Mouse (Mus musculus) heart, adult 10 weeks (tissue): ENCODE measurements around the gene Exoc6. TPM values are rescaled to one million over a fixed set of nuclear protein-coding genes. Genes with fewer than 3 reads are reported as not detected.

Experiments
- polyA plus RNA-seq: library from polyadenylated mRNA; stranded (reverse); fragments of 350-450 nt; fragmentation: Illumina TruSeq; extraction: RNeasy Lipid Tissue Mini Kit (QIAGEN cat#74804); gene quantifications from one replicate; pipeline ENCODE4 v1.2.3, GENCODE M21; 2014; ENCODE audit warnings: low read depth, low replicate concordance

Gene Exoc6
- 26.8 TPM for polyA plus RNA-seq

GRCm38 (mm10) chr19:37550101-37551039 is at the start of gene Exoc6:
Gene Exoc6, plus strand, starts transcription at chr19:37550418.

GRCm38 (mm10) chr19:37685281-37685680 is 135.1 kb downstream of the Exoc6 start, which contains the start of gene Cyp26c1:
Gene Cyp26c1, plus strand, starts transcription at chr19:37685581.

GRCm38 (mm10) chr19:37697651-37698272 is 147.5 kb downstream of the Exoc6 start, which contains the start of gene Cyp26a1:
Gene Cyp26a1, plus strand, starts transcription at chr19:37697798.

Other genes starting within 250 kb of the Exoc6 start
- gene Ide, start 212.6 kb upstream of the Exoc6 start, polyA plus RNA-seq = 44.9 TPM
- gene Kif11, start 174.0 kb upstream of the Exoc6 start, polyA plus RNA-seq = 0.55 TPM
- gene Hhex, start 115.6 kb upstream of the Exoc6 start, polyA plus RNA-seq = 3.9 TPM
- not detected for gene Cyp26c1, start 135.2 kb downstream of the Exoc6 start, polyA plus RNA-seq
- gene Cyp26a1, start 147.4 kb downstream of the Exoc6 start, polyA plus RNA-seq = not detected